Mouse (Mus musculus): ENCODE measurements at regions not wholly inside any gene's neighbourhood (a gene's known extent, or its start where the extent isn't known, plus 50 kb on each side); places are given as distances from the start of the nearest gene placed in this dataset.

DNA sequence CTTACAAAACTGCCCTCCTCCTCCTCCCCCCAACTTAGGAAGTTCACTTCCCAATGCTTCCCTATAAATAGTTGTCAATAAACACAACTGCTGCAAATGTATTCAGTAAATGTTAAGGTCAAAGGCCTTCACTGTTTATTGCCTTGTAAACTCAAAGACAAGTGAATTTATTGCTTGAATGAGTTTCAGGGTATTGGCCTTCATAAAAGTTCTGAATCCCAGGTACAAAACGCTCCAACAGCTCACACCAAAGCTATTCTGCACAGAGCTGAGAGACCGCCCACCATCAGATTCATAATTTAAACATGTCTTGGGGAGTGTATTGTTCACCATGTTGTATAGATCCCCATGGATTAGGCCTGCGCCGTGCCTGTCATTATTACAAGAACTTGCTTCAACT, 53.9 kb upstream of the Cdkn3 start:
- DNase-seq = no peak

DNA sequence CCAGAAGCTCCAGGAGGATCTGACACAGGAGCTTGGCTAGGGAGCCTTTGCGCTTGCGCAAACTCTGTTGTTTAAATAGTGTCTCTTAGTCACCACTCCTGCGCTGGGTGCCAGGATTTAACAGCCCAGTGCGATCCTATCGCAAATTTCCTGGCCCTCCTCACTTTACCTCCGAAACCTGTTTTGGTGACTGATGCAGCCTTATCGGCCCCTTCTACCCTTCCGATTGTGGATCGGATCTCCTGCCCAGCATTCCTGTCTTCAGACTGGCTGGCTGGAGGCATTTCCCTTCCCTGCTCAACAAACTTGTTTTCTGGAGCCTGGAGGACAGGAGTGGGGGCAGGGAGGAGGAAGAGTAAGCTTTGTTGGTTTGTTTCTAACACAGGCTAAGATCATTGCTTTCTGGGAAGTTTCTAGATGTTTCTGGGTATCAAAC, 56.0 kb upstream of the Cdkn3 start:
- DNase-seq = peak; percentile 27

DNA sequence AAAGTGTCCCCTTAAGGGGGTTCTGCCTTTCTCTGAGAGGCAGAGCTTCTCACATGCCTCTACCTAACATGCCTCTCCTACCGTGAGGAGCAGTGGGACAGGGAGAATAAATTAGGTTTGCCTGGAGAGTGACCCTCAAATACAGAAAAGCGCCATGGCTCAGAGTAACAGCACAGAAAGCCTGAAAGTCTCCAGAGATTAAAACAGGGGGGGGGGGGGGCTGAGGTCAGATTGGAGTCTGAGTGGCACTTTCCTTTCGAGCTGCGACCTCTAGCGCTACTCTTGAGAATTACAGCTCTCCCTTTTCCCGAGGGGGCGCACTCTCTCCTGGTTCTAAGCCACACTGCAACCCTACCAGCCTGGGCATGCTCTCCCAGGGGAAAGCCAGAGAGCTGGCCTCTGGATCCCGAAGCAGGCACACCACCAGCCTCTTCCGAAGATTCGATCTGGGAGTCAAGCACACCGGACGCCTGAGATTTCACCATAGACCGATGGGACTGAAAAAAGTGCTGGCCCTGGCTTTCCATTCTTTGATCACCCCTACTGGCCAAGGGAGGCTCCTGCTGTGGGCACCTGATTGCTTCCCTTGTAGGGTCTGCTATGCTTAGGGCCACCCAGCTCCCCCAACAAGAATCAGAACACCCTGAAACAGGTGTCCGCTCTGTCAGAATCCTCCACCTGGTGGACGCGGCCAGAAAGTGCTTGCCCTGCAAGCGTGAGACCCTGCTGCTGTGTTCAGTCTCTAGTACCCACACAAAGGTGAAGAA, 57.5 kb upstream of the Cdkn3 start:
- DNase-seq = peak; percentile 56

DNA sequence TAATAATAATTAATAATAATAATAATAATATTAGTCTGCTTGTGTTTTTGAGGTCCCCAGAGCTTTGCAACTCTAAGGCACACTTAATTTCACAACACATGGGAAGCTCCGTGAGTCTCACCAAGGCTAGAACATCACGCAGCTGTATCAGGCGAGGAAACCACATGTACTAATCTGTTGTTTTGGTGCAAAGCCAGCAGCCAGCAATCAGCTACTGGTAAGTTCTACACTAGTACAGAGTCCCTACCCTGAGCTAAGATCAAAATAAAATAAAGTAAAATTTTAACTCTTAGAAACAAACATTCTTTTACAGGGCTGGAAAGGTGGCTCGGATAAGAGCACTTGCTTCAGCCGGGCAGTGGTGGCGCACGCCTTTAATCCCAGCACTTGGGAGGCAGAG, 67.8 kb upstream of the Cdkn3 start:
- no peak for DNase-seq

DNA sequence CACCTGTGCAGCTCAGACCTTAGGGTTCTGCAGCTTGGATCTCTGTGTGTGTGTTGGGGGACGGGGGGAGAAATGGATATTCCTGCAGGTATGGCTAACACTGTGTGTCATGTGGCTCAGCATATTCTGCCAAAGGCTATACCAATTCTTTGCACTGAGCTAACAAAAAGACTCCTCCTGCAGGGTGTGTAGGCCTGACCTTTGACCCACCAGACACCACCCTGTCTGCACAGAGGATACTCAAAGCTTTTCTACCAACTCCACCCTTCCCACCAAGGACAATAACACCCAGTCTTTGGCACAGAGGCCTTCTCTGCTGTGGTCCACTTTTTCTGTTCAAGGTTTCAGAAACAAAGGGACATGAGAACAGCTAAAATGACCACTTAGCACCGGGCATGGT, 68.3 kb upstream of the Cdkn3 start:
- DNase-seq = no peak

DNA sequence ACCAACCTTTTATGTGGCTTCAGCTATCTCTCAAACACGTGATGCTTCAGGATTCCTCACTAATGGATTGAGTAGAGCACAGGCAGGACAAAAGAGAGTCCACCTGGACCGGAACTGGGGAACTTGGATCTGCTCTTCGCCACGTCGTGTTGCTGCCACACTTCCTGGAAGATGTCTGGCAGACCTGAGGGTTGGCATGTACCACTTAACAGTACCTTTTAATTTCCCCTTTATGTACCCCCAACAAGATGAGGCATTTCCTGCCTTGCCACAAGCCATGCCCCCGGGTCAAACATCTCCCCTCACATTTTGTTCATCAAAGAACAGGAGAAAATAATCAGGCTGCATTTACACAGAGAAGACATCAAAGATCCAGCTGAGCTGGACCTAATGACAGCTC, 77.6 kb upstream of the Cdkn3 start:
- no peak for DNase-seq

DNA sequence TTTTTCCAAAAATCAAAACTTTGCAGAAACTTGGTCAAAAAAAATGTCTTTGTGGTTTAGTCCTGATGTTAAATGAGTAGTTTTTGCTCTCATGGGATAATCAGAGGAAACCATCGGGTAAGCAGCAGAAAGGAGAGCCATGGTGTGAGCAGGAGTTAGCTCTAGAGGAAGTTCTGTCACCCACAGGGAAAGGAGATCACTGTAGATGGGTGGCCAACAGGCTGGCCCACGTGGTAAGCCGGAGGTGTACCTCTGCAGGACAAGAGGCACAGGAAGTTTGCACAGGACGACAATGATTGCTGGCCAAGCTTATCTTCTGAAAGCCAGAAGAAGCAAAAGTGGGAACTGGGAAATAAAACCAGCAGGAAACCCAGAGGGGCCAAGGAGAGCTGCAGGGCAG, 81.4 kb upstream of the Cdkn3 start:
- no peak for DNase-seq

DNA sequence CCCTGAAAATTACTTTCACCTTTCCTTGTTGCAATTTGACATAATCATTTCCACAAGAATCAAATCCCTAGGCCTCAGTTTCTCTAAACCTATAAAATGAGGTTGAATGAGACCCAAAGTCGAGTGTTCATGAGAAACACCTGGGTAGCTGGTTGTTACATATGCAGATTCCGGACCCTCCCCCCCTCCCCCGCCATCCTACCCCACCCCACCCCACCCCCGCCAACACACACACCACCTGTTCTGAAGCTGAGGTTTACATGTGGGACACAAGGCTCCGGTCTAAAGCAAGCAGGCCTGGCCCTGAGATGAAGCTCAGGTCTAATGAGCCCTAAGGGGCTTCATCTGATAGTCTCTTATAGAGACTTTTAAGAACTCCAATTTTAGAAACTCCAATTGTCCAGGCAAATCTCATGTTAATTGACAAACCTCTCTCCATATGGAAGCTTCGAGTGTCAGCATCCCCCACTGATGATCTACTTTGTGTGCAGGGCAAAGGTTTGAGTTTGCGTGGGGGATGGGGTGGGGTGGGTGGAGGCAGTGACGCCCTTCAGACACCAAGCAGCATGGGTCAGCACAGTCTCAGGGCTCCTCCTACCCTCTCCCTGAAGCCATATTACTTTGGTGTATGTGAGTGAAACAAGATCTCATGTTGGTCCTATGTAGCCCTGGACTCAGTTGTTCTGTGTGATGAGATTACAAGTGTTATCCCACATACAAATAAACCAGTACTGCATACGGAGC, 88.7 kb upstream of the Cdkn3 start:
- DNase-seq = no peak

DNA sequence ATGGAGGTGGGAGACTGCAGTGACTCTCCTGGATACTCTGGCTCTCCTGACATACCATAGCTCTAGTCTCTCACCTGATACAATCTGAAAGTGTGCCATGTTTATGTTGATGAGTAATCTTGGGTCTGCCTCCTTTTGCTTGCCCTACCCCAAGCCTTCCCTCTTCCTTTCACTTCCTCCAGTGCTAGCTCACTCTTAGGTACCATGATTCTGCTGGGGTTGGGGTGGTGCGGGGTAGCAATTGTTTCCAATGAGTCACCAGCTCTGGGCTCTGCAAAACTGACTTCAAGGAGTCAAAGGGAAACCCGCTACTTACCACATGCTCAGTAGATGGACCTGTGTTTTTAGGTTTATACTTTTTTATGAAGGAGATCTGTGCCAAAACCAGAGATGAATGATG, 89.3 kb upstream of the Cdkn3 start:
- no peak for DNase-seq

DNA sequence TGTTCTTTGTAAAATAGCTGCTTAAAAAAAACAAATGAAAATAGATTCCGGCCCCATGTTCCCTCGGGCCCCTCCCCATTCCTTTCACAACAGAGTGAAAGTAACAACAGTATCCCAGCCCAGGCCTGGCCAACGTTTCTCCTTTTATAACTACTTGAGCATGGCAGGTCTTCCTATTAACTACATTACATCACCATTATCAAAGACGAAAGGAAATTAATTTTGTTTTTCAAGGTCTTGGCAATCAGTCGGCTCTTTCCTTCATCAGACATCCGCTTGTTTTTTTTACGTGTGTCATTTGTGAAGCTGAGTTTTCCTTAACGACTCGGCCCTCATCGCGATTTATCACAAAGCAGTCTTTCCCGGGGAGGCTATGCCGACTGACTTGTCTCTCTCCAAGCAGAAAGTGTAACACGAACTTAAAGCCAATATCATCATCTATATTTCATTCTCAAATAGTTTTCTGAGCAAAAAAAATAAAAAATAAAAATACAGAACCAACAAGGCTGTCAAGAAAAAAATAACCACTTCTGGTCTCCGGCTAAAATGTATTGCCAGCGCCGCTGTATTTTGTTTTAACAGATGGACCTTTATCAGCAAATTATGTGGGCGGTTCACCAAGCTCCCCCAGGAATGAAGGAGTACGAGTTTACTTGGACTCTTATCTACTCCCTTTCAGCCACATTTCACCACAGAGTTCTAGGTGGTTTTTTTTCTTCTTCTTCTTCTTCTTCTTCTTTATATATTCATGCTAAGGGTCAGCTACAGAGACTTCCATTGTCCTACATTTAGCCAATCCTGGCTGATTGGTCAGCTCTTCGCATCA, 89.9 kb upstream of the Cdkn3 start:
- no peak for DNase-seq

DNA sequence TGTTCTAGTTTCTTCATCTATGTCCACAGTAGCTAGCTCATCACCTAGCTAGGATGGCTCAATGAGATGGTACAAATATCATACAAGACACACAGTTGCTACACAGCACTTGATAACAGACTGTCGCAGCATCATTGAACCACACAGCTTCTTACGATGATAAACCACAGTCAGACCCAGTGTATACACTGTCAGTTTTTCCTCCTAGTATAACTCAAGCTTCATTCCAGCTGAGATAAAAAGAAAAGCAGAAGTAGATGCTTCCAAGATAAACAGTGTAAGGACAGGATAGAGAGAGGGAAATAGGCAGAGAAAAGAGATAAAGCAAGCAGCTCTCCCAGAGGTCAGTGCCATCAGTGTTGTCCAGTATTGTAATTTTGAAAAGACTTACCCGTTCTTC, 92.1 kb upstream of the Cdkn3 start:
- no peak for DNase-seq

DNA sequence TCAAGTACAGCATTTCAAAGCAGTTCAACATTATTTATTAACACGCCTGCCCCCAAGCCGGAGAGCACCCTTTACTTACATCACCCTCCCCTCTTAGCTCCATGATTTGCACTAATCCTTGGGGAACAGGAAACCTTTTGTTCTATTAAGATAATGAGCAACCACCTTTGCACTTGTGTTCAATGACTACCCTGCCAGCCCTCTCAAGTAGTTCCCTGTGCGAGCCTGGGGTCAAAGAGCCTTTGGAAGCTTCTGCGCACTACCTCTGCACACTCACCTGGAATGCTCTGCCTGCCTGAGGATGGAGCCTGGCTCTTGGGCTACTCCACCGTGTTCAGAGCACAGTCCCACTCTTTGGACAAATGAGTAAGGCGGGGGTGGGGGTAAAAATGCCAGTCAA, 96.0 kb upstream of the Cdkn3 start:
- no peak for DNase-seq

DNA sequence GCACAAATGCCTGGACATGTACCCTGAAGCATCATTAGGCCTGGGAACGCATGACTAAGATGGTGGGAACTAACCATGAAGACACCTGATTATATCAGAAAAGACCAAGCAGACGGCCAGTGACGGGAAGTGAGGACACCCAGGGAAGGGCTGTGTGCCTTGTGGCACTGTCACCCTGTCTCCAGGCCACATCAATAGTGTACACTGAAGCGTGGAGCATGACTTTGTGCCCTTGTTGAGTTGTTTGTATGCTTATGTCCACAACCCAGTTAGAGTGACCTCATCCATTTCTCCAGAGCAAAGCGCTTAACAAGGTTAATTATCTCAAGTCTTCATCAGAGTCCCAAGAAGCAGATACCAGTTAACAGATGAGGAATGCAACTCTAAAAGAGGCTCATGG, 96.8 kb upstream of the Cdkn3 start:
- DNase-seq = no peak

DNA sequence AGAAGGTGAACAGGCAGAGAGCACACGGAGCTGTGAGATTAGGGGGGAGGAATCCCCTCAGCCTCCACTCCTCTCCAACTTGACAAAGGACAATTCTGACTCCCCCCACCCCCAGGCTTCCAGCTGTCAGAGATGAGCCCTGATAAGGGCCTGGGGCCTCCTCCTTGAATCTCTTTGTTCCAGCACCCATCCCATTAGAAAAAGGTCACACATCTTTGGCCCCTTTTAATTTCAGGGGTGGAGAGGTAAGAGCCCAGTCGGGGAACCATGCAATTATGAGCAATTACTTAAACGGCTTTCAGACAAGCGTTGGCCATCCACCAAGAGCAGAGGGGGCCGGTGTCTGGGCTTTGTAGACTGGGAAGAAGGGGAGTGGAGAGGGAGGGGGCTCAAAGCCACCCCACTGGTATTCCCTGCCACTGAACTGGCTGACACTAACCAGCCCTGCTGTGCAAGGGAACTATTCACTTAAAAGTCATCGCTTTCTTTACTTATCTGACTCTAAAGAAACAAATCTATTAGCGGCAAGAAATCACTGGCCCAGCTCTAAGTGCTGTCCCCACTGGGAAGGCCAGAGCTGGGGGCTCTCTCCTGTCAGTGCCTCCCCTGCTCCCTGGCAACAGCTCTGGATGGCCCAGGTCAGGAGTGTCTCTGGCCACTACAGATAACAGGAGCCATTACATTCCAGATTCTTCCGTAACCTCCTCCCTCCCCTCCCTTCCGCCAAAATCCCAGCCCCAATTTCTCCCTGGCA, 98.4 kb upstream of the Cdkn3 start:
- DNase-seq = no peak

DNA sequence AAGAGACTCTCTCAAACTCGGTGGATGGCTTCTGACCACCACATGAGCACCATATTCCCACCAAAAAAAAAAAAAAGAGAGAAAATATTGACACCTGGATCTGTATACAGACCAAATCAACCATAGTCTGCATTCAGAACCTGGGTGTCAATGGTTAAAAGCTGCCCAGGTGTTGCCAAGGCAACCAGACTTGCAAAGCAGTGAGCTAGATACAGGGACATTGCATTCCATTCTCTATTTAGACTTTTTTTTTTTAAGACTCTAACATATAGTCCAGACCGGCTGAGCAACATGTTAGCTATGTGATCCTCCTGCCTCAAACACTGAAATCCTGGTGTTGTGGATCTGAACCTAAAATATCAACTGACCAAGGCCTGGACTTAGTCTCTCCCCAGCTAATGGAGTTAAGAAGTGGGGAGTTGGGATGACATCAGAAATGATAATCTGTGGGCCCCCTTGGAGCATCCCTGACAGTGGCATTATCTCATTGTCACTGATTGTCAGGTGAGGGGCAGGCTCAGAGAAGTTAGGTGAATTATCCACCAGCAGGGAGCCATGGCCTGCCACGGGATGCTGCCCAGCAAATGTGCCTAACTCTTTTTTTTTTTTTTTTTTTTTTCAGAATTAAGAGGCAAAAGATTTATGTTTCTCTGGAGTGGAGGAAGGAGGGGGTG, 99.1 kb upstream of the Cdkn3 start:
- DNase-seq = no peak

DNA sequence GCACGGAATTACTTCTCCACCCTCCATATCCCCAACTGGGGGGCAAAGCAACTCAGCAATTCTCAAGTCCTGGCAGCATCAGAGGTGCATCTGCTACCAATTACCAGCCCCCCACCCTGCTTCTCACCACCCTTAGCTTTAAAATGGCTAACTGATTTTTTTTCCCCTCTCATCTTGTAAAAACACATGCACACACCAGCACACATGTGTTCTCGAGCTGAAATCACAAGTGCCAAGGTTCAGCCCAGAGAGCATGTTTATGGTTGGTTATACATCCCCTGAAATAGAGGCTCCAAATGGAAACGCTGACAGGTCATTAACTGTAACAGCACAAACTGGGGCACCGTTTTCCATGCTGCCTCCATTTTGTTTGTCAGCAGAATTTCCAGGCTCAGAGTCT, 101.0 kb upstream of the Cdkn3 start:
- DNase-seq = no peak

DNA sequence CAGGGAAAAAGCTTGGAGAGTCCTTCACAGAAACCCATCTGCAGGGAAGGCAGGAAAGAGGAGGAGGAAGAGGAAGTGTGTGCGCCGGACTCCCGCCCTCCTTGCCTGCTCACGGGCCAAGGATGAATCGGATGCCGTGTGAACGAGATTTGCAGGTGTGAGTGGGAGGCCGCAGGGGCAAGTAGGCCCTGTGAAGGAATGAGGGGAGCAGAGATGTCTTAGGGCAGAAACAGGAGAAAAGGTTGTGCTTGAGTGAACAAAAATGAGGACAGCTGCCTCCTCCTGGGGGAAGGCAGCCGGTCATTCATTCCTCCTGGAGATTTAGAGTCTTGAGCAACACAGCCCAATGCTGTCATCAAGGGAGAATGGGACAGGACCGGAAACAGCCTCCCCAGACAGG, 104.1 kb upstream of the Cdkn3 start:
- no peak for DNase-seq

DNA sequence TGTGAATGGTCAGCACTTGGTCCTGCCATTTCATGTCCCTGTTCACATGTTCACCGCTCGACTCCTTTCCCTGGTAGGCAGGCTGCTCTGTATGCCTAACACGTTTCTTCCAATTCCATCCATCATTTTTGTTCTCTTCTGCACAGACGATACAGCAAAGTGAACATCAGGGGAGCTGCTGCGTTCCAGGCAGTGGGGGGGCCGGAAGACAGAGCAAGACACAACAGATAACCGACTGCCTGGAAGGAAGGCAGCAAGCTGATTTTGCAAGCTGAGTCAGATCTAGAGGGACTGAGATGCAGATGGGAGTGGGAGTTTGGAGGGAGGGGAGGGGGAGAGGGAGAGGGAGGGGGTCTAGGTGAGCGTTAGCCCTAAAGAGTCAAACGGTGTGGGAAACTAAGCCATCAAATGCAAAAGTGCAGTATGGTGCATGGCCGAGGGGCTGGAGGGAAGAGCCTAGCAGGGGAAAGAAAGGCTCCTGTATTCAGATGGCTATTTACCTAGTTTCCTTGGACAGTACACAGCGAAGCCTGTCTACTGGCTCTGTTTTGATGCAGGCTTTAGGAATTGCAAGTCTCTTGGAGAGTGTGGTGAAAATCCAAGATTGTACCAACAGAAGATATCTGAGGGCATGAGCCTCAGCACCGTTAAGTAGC, 112.9 kb upstream of the Cdkn3 start:
- DNase-seq = no peak

DNA sequence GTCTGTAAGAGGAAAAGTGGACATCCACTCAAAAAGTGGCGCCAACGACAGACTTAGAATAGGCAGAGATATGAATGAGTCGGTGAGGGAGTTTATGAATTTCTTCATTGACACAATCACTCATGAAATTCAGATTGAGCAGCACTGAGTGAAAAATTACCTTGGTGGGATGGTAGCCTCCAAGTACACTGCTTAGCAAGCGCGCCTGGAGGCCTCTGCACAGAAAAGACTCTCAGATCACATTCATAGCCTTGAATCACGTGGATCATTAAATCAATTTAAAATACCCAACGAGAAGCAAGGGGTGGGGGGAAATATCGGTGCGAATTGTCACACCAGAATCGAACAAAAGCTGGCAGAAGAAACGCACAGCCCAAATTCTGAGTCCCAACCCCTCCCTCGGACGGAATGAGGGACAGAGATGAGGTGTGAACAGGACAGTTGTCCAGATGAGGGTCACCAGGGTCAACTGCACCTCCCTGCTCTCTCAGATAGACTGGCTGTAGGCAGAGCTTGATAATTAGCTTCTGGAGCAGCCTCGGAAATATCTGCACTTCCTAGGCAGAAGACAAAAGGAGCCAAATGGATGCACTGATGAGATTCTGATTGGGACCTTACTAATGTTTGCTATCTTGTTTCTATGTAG, 113.5 kb upstream of the Cdkn3 start:
- DNase-seq = no peak

DNA sequence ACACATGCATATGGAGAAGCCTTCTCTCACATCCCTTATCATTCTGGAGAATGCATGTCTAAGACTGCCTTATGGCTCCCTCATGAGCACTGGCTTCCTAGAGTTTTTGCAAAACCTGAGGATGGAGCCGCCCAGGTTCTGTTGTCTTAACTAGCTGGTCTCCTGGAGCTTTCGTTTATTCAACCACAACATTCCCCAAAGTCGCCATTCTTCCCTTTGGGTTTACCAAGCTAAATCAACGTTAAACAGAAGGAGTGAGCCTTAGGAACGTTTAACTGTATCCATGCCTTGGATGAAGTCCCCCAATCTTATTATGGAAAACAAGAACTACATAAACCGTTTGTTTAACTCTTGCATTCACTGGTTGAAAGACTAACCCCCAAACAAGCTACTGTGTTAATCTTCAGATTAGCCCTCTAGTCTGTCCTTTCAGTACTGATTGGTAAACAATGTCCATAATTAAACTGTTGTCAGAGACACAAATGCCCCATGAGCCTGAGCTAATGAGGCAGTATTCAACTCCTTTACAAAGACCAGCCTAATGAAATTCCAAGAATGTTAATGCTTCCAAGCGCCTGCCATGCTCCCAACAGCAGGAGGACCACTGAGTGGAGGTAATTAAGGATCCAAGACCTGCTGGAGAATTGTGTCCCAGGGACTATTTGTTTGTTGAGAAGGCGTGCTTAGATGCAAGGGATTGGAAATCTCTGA, 121.1 kb upstream of the Cdkn3 start:
- DNase-seq = no peak

DNA sequence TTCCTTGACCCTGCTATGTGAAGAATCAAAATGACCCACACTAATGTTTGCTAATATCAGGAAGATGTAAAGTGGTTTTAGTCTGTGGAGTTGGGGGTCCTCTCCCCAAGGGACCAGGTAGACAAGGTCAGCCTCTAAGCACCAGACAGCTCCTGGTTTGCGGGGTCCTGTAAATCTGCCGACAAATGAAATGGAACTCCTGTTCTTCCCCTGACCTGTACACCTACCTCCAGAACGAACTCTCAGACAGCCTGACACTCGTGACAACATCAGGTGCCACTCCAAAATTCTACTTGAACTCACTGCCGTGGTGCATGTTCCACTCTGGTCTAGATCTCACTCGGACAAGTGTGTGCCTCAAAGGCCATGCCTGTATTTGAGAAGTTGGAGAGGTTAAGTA, 121.8 kb upstream of the Cdkn3 start:
- no peak for DNase-seq
